In the genomic region with DNA sequence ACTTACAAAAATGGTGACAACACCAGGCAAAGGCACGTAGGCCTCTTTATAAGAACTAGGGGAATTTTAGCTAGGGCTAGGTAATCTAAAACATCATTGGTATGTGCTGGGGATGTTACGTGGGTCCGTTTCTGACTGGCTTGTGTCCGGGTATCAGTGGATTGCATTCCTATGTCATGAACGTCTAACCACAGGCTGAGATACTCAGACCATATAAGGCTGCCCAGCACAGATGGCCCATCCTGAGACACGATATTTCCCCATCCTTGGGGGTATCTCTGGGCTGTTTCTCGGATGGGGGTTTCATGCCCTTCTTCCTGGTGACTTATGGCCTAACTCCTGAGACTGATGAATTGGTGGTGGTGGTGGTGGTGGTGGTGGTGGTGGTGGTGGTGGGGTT, we compare ENCODE assay signal across 25 mouse cellular contexts. TPM values are rescaled to one million over a fixed set of nuclear protein-coding genes. Genes with fewer than 3 reads are reported as not detected.
DNase-seq lines count a peak whose midpoint lies in the region; ATAC-seq and TF ChIP-seq lines count a peak whose summit lies in the region.
"Had no signal": no experiment of that assay in that cellular context is flagged by ENCODE, and none has a peak within 500 bp of the region (broad histone marks: within the 10 kb centered on the region; RNA-seq: fewer than 3 reads in every experiment).

No protein-coding gene starts in this region.

- 0 out of 2 replicates have a peak, but pooled peaks cover 2% of the 10 kb centered on the region for H3K9me3 ChIP-seq in heart, embryonic 10.5 days
- H3K9me3 ChIP-seq in heart, embryonic 16.5 days (replicated peaks; ENCODE audit: control insufficient read depth, low read length): no peaks in the 10 kb centered on the region
- H3K9me3 ChIP-seq in intestine, embryonic 16.5 days (ENCODE audit: control insufficient read depth, low read length): 0 out of 2 replicates have a peak, but pooled peaks cover 2% of the 10 kb centered on the region
- H3K9me3 ChIP-seq: embryonic facial prominence, embryonic 12.5 days; forebrain, embryonic 13.5 days; intestine, embryonic 15.5 days had no signal

- H3K36me3 ChIP-seq in heart, embryonic 10.5 days: no peaks in the 10 kb centered on the region
- H3K36me3 ChIP-seq in heart, embryonic 16.5 days (ENCODE audit: control insufficient read depth, insufficient read depth): no peaks in the 10 kb centered on the region
- H3K36me3 ChIP-seq in myocyte (ENCODE audit: control insufficient read depth, insufficient read depth): no peaks in the 10 kb centered on the region
- H3K36me3 ChIP-seq in intestine, embryonic 16.5 days (ENCODE audit: control insufficient read depth, insufficient read depth, low read length): no peaks in the 10 kb centered on the region
- H3K36me3 ChIP-seq: embryonic facial prominence, embryonic 12.5 days; intestine, embryonic 15.5 days had no signal

- intact Hi-C loops in heart, postnatal 25 days (cut with DNase I): no loop called here

- H3K9ac ChIP-seq in heart, embryonic 16.5 days (ENCODE audit: low read length): no peak overlapping the region
- no peak overlapping the region for H3K9ac ChIP-seq in intestine, embryonic 16.5 days (ENCODE audit: low read depth, low read length)
- H3K9ac ChIP-seq: embryonic facial prominence, embryonic 12.5 days; forebrain, embryonic 13.5 days; forebrain, postnatal 0 days; hindbrain, embryonic 14.5 days; intestine, embryonic 15.5 days had no signal

- peak; percentile 28; the same call in 1 of the 2 replicates for ATAC-seq in heart, embryonic 16.5 days (replicated peaks; ENCODE audit: extremely low read depth, insufficient read depth, low FRiP score)
- no peak for ATAC-seq in intestine, embryonic 16.5 days
- ATAC-seq: activated CD4-positive, CD25-positive, alpha-beta regulatory T cell, adult 4 months; forebrain, embryonic 13.5 days; forebrain, postnatal 0 days; intestine, embryonic 15.5 days had no signal

- H3K4me2 ChIP-seq in heart, embryonic 16.5 days (ENCODE audit: low read depth, low read length): no peak overlapping the region
- peak overlapping the region; percentile 67 for H3K4me2 ChIP-seq in myocyte (ENCODE audit: low read depth)
- H3K4me2 ChIP-seq in intestine, embryonic 16.5 days (ENCODE audit: low read depth, low read length): no peak overlapping the region
- H3K4me2 ChIP-seq: embryonic facial prominence, embryonic 12.5 days; forebrain, embryonic 13.5 days; hindbrain, embryonic 14.5 days; intestine, embryonic 15.5 days had no signal

- TF ChIP-seq POLR2A in myocyte (IDR thresholded peaks at IDR 0.05; ENCODE audit: insufficient read length, low read depth): no peak

- H3K27me3 ChIP-seq in heart, embryonic 10.5 days (ENCODE audit: insufficient read depth, poor library complexity, severe bottlenecking): no peaks in the 10 kb centered on the region
- no peaks in the 10 kb centered on the region for H3K27me3 ChIP-seq in heart, embryonic 16.5 days (ENCODE audit: control insufficient read depth, insufficient read depth, low read length)
- H3K27me3 ChIP-seq in myocyte (ENCODE audit: control insufficient read depth, insufficient read depth, insufficient read length): no peaks in the 10 kb centered on the region
- H3K27me3 ChIP-seq in intestine, embryonic 16.5 days (replicated peaks; ENCODE audit: control insufficient read depth, insufficient read depth, low read length): no peaks in the 10 kb centered on the region
- H3K27me3 ChIP-seq: embryonic facial prominence, embryonic 12.5 days; forebrain, embryonic 13.5 days; intestine, embryonic 15.5 days had no signal

- no peak overlapping the region for H3ac ChIP-seq in myocyte (ENCODE audit: control insufficient read depth, insufficient read length)

- H3K4me3 ChIP-seq in heart, embryonic 10.5 days: no peak overlapping the region
- no peak overlapping the region for H3K4me3 ChIP-seq in heart, embryonic 16.5 days (ENCODE audit: low read length)
- no peak overlapping the region for H3K4me3 ChIP-seq in myocyte
- no peak overlapping the region for H3K4me3 ChIP-seq in intestine, embryonic 16.5 days (ENCODE audit: low read length)
- H3K4me3 ChIP-seq: embryonic facial prominence, embryonic 12.5 days; forebrain, embryonic 13.5 days; intestine, embryonic 15.5 days had no signal

- 37% methylated on average over 7 of the region's 7 CpGs for WGBS in heart, embryonic 10.5 days
- WGBS in heart, embryonic 16.5 days: 33% methylated on average over 7 of the region's 7 CpGs
- WGBS in intestine, embryonic 16.5 days: 70% methylated on average over 7 of the region's 7 CpGs

- H3K27ac ChIP-seq in heart, embryonic 10.5 days: peak overlapping the region; percentile 75
- H3K27ac ChIP-seq in heart, embryonic 16.5 days (ENCODE audit: low read length): no peak overlapping the region
- H3K27ac ChIP-seq in intestine, embryonic 16.5 days (ENCODE audit: low read length): no peak overlapping the region
- H3K27ac ChIP-seq: embryonic facial prominence, embryonic 12.5 days; forebrain, embryonic 13.5 days; hindbrain, embryonic 14.5 days; intestine, embryonic 15.5 days had no signal

- no peak for DNase-seq in heart, embryonic 10.5 days (ENCODE audit: low spot score)
- no peak for DNase-seq in heart, adult 11 months
- DNase-seq in heart, postnatal 25 days (ENCODE audit: low spot score): no peak
- DNase-seq in NIH3T3 (ENCODE audit: low read depth): peak; percentile 90
- no peak for DNase-seq in right cerebral cortex, postnatal 36 days (ENCODE audit: low spot score in 2 of 2)
- DNase-seq: adrenal gland, postnatal 14 days; cerebellum, adult 11-12 months; cerebellum, adult 9-10 months; cerebellum, postnatal 25 days; forebrain, postnatal 0 days; gastrocnemius, postnatal 14 days; kidney, adult 8-10 months had no signal

- peaks cover 9% of the 10 kb centered on the region; the same call in 1 of the 2 replicates for H3K4me1 ChIP-seq in heart, embryonic 10.5 days
- no peaks in the 10 kb centered on the region for H3K4me1 ChIP-seq in heart, embryonic 16.5 days (ENCODE audit: control insufficient read depth, insufficient read depth, low read length)
- peaks cover 3% of the 10 kb centered on the region; the same call in 1 of the 2 replicates for H3K4me1 ChIP-seq in intestine, embryonic 16.5 days (ENCODE audit: control insufficient read depth, insufficient read depth, low read length)
- H3K4me1 ChIP-seq: embryonic facial prominence, embryonic 12.5 days; forebrain, embryonic 13.5 days; intestine, embryonic 15.5 days had no signal

- no peaks in the 10 kb centered on the region for H3K79me2 ChIP-seq in myocyte (ENCODE audit: control insufficient read depth, insufficient read depth)

TF ChIP-seq in myocyte, 11 proteins besides CTCF, POLR2A, EP300 and RAD21:
- TF ChIP-seq SRF (IDR thresholded peaks at IDR 0.05; ENCODE audit: control insufficient read depth, insufficient read length, low read depth) (peak; percentile 99), MYOD1 (IDR thresholded peaks at IDR 0.05; ENCODE audit: control insufficient read depth in 1 of 3, insufficient read length in 2 of 3, low read depth in 2 of 3) (peak in 2 of 3 experiments; percentile 70 to 81), MYOG (IDR thresholded peaks at IDR 0.05; ENCODE audit: control insufficient read depth in 1 of 3, insufficient read depth in 1 of 3, insufficient read length in 2 of 3, low read depth in 2 of 3) (peak in 1 of 3 experiments; percentile 64), POLR2AphosphoS2 (IDR thresholded peaks at IDR 0.05; ENCODE audit: insufficient read length, low read depth) (no peak)

RNA-seq across cellular contexts. Expression of a gene that starts 2.9 kb away (rescaled TPM):
- 0.38 and 1.2 TPM in 2 replicates for polyA plus RNA-seq in heart, embryonic 10.5 days (2016; fragmentation: Nextera tagmentation; extraction: Ambion mirVana)
- 0.14 and 0.15 TPM in 2 replicates for polyA plus RNA-seq in heart, embryonic 16.5 days (2015; fragmentation: Nextera tagmentation; extraction: Ambion mirVana)
- total RNA-seq in heart, postnatal 25 days (2021): not detected
- polyA plus RNA-seq in myocyte (2012; fragmentation: generic; extraction: Trizol): 0.14 TPM
- polyA plus RNA-seq in intestine, embryonic 16.5 days (2015; fragmentation: Nextera tagmentation; extraction: Ambion mirVana): 0.11 and 0.17 TPM in 2 replicates
- total RNA-seq: forebrain, postnatal 0 days; gastrocnemius, adult 18-20 months; gastrocnemius, postnatal 14 days; hematopoietic stem cell, adult 5-6 weeks had no signal
- polyA plus RNA-seq: activated CD4-positive, CD25-positive, alpha-beta regulatory T cell, adult 4 months; cortical plate, adult 2 months; forebrain, postnatal 0 days had no signal

RNA-seq across cellular contexts. Expression of a gene that starts 37.2 kb away (rescaled TPM):
- polyA plus RNA-seq in heart, embryonic 10.5 days (2016; fragmentation: Nextera tagmentation; extraction: Ambion mirVana): 0.25 and 1.2 TPM in 2 replicates
- 0.15 TPM in 1 of 2 replicates, not detected in the other for polyA plus RNA-seq in heart, embryonic 16.5 days (2015; fragmentation: Nextera tagmentation; extraction: Ambion mirVana)
- total RNA-seq in heart, postnatal 25 days (2021): not detected
- polyA plus RNA-seq in myocyte (2012; fragmentation: generic; extraction: Trizol): 0.04 TPM
- 0.13 and 0.26 TPM in 2 replicates for polyA plus RNA-seq in intestine, embryonic 16.5 days (2015; fragmentation: Nextera tagmentation; extraction: Ambion mirVana)
- total RNA-seq: adrenal gland, adult 18-20 months; adrenal gland, postnatal 14 days; forebrain, postnatal 0 days; gastrocnemius, adult 18-20 months; gastrocnemius, postnatal 14 days; hematopoietic stem cell, adult 5-6 weeks had no signal
- polyA plus RNA-seq: activated CD4-positive, CD25-positive, alpha-beta regulatory T cell, adult 4 months; forebrain, embryonic 13.5 days; forebrain, postnatal 0 days; hindbrain, embryonic 14.5 days; intestine, embryonic 15.5 days had no signal

RNA-seq across cellular contexts. Expression of a gene that starts 38.2 kb away (rescaled TPM):
- 55.2 and 71.8 TPM in 2 replicates for polyA plus RNA-seq in heart, embryonic 10.5 days (2016; fragmentation: Nextera tagmentation; extraction: Ambion mirVana)
- polyA plus RNA-seq in heart, embryonic 16.5 days (2015; fragmentation: Nextera tagmentation; extraction: Ambion mirVana): 36.5 and 36.6 TPM in 2 replicates
- 10 to 100 TPM; 10.2 to 11.2 TPM for total RNA-seq in heart, postnatal 25 days (2021)
- 41.5 TPM for polyA plus RNA-seq in myocyte (2012; fragmentation: generic; extraction: Trizol)
- 69.7 and 70.0 TPM in 2 replicates for polyA plus RNA-seq in intestine, embryonic 16.5 days (2015; fragmentation: Nextera tagmentation; extraction: Ambion mirVana)

RNA-seq across cellular contexts. Expression of a gene that starts 54.7 kb away (rescaled TPM):
- polyA plus RNA-seq in heart, embryonic 10.5 days (2016; fragmentation: Nextera tagmentation; extraction: Ambion mirVana): 0.18 TPM in 1 of 2 replicates, not detected in the other
- 0.39 and 0.40 TPM in 2 replicates for polyA plus RNA-seq in heart, embryonic 16.5 days (2015; fragmentation: Nextera tagmentation; extraction: Ambion mirVana)
- total RNA-seq in heart, postnatal 25 days (2021): not detected
- polyA plus RNA-seq in myocyte (2012; fragmentation: generic; extraction: Trizol): 0.06 TPM
- polyA plus RNA-seq in intestine, embryonic 16.5 days (2015; fragmentation: Nextera tagmentation; extraction: Ambion mirVana): 3.2 and 4.3 TPM in 2 replicates
- total RNA-seq: ES-E14; gastrocnemius, adult 18-20 months; gastrocnemius, postnatal 14 days; hematopoietic stem cell, adult 5-6 weeks had no signal
- polyA plus RNA-seq: embryonic facial prominence, embryonic 12.5 days; forebrain, embryonic 13.5 days; hindbrain, embryonic 14.5 days had no signal
